Mouse (Mus musculus) erythroblast, adult 5-6 weeks (primary cell): ENCODE measurements around the gene Gm5788. TPM values are rescaled to one million over a fixed set of nuclear protein-coding genes. Genes with fewer than 3 reads are reported as not detected.
"Not testable (repeated sequence)": the region's sequence is repeated elsewhere in the genome, so short reads cannot be mapped to it uniquely, and the experiment has no call there.

ENCODE experiments used
- ATAC-seq: replicated peaks from 2 replicates; pipeline ENCODE4 v1.8.0; 2016; ENCODE audit warnings: moderate number of reproducible peaks, mild to moderate bottlenecking, moderate TSS enrichment, inconsistent platforms; ENCODE audit not compliant: poor library complexity, low FRiP score, severe bottlenecking
- total RNA-seq, 2 experiments: library from RNA; stranded (forward) in 1 of 2; stranded (reverse) in 1 of 2; fragments of 150-400 nt in 1 of 2; fragments of 200-764, 138-1000 nt in 1 of 2; gene quantifications; 2 replicates each; pipeline versions ENCODE4 v1.2.3 to v1.2.4; 2015 to 2017; ENCODE audit warnings: low replicate concordance in 2 of 2

The Gm5788 gene
- total RNA-seq (2015; ENCODE audit: low replicate concordance) (not detected in 2 replicates), total RNA-seq (2017; ENCODE audit: low replicate concordance) (not detected in 2 replicates)

- ATAC-seq, result not testable (repeated sequence)
These were observed at the start of gene Gm5788 for GRCm38 (mm10) chr12:87494421-87494820. Gene Gm5788 (plus strand): TSS chr12:87494721.

DNA sequence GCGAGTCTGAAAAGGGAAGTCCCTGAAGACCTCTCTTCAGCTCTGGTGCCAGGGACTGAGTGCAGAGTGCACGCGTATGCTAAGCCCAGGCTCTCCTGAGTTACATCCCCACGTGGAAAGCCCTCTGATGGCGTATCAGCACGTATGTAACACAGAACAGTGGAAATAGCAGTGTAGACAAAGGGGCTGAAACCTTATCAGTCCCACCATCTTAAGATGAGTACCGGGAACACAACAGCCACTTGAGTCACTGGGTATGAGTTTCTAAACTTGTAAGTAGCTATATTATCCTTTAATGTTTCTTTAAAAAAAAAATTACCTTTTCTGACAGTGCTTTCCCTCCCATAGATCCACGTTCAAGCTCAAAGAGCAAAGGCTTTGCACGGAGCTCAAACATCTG lies 45.1 kb upstream of the Gm5788 start:
- no peak for ATAC-seq

DNA sequence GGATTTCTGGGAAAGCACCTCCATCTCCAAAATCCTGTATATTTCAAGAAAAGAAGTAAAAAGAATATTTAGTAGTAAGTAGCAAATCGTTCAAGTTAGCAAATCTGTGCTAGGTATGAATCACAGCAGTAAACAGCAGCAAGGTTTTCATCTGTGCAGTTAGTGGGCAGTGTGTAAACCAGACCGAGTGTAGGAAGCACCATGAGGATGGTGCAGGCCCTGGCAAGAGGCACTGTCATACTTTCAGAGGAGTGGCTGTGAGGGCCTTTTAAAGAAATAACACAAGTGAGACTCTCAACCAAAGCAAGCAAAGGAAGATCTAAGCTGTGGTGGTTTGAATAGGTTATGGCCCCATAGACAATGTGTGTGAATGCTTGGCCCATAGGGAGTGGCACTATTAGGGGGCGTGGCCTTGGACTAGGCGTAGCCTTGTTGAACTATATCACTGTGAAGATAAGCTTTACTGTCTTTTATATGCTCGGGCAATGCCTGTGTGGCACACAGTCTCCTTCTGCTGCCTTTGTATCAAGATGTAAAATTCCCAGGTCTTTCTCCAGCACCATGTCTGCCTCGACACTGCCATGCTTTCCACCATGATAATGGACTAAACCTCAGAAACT lies 29.7 kb upstream of the Gm5788 start:
- no peak for ATAC-seq

- no peak for ATAC-seq
These were observed 24.0 kb upstream of the Gm5788 start for GRCm38 (mm10) chr12:87470263-87471136.

DNA sequence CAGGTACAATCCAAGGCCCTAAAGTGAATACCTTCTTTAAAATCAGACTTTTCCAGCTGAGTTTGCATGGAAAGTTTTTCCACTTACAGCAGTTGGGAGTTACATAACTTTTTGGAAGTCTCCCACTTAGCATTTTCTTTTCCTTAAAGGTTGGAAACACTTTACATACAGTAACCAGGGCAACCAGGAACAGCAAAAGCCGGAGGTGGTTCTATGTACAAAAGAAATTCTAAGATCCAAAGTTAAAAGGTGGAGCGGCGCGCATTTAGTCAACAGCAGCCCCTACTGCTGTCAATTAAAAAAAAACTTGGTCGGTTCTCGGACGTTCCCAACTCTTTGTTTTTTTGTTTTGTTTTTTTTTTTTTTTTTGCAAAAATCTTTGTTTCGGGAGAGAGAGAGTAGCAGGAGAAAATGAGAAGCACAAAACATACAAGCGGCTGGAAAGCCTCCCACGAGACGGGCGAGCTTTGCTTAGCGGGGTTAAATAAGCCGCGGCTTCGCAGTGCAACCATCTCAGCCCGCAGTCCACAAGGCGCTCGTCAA lies 23.0 kb upstream of the Gm5788 start:
- no peak; the same call in 1 of the 2 replicates for ATAC-seq

DNA sequence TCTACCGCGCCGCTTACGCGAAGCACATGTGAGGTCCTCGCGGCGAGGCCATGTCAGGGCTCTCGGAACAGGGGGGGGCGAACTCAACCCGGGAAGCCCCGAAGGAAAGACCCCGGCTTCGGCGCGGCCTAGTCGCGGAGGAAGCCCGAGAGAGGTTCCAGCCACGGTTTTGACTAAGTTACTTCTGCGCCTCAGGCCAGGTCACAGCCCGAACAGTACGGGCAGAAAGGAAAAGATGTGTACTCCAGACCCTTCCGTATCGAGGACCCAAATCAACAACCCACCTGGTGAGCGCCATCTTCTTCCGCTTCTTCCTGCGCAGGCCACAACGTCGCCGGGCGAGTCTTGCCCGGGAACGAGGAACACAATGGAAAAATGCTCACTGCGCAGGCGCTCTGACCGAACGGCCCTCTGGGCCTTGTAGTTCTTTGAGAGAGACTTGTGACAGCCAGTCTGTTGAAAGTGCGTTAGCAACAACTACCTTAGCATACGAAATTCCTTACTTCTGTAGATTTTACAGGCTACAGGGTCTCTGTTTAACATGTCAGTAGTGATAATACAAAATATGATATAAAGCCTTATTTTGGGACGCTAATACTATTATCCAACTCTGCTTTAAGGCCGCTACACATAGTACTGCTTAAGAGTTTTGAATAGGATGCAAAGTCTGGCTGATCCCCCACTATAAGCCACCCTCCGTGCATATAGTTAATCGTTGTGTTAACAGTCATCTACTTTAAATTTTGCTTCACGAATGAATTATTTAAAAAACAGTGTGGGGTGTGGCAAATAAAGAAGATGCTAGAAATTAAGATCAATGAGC lies 22.3 kb upstream of the Gm5788 start, which contains the start of gene Snw1:
Gene Snw1 (minus strand): TSS at position 311 of the 823 bp plus-strand sequence.
- ATAC-seq, result peak; percentile 96

DNA sequence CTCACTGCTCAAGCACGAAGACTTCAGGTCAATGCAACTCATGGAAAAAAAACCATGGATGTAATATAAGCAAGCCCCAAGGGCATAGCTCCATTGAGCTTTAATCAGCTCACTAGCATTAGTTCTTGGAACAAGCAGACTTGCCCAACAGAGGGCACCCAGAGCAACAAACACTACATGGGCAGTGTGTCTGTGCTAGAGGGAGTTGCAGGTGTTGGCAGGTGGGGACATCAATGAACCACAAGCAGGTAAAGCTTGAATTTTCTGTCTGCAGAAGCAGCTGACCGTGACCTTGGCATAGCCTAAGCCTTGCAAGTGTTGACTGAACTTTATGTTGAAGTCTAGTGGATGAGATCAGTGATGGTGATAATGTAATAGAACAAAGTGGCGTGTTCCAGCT lies 19.8 kb upstream of the Gm5788 start:
- no peak for ATAC-seq

DNA sequence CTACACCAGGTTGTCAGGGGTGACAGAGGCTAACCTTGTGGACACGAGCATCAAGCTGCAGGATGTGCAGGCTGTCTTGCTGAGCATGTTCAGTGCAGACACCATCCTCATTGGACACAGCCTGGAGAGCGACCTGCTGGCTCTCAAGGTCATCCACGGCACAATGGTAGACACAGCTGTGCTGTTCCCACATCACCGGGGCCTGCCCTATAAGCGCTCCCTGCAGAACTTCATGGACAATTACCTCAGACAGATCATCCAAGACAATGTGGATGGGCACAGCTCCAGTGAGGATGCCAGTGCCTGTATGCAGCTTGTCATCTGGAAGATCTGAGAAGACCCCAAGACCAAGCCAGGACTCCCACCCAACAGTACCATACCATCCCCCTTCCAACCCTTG lies 12.0 kb upstream of the Gm5788 start:
- not testable (repeated sequence) for ATAC-seq

DNA sequence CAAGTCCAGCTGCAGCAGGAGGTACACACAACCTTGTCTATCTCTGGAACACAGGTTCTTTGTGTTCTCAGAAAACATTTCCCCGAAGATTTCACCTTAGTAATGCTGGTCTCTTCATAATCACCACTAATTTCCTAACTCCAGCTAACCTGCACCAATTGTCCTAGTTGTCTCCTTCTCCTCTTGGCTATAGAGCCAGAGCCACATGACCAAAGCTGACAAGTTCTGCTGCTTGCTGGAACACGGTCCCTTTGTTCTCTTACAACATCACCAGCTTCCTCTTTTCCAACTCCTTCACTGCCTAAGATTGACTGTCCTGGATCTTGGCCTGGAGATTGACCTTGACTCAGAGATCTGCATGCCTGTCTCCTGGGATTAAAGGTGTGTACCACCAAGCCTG lies 5.8 kb upstream of the Gm5788 start:
- ATAC-seq, result not testable (repeated sequence)

DNA sequence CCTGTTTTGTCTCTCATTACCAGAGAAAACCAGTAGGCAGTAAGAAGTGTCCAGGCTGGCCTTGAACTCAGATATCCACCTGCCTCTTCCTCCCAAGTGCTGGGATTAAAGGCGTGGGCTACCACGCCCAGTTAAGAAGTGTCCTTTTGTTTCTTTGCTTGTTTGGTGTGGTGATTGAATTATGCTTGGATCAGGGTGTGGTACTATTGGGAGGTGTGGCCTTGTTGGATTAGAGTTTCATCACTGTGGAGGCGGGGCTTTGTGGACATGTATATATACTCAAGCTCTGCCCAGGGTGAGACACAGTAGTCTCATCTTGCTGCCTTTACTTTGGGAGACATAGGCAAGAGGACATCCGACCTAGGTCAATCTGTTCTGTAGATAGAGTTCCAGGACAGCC lies 19.5 kb downstream of the Gm5788 start, which contains the start of gene Gm8300:
Gene Gm8300 (plus strand): TSS at position 301 of the 400 bp plus-strand sequence.
- ATAC-seq, result not testable (repeated sequence)

DNA sequence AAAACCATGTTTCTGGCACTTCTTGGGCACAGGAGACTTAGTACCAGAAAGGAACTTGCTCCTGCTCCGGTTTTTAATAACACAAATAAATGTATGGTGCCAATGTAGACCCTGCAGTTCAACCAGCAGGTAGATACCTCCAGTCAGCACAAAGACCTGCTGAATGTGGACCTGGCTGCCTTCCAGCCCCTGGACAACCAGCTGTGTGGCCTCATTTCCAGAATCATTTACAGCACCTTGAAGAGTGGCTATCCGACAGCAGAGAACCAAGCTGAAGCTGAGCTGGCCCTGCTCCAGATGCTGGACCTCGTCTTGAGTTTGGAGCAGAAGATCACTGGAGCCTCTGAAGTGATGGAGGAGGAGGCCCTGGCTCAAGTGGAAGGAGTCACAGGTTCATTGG lies 25.1 kb downstream of the Gm5788 start:
- not testable (repeated sequence) for ATAC-seq

DNA sequence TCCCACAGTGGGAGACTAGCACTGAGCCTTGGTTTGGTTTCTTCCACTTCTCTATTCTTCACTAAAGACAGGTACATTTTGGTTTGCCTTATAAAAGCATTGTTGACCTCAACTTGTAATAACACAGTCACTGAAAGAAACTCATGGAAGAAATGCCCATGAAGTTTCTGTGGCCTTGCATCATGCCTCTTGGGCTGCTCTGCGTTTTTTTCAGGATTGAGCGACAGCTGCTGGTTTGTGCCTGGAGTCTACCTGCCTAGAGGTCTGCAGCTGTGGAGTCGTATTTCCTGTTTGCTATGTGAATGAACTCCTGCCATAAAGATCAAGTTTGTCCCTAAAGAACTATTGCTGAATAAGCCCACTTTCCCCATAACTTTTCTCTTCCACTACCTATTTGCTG lies 49.4 kb downstream of the Gm5788 start:
- no peak for ATAC-seq

Other genes with a start within 250 kb of the Gm5788 start
- gene Vipas39, start 228.5 kb upstream of the Gm5788 start, total RNA-seq (2015; ENCODE audit: low replicate concordance), result 5.9 and 16.7 TPM in 2 replicates
- 5.9 and 6.6 TPM in 2 replicates for gene Vipas39, start 228.5 kb upstream of the Gm5788 start, total RNA-seq (2017; ENCODE audit: low replicate concordance)
- gene Ahsa1, start 228.2 kb upstream of the Gm5788 start, total RNA-seq (2015; ENCODE audit: low replicate concordance), result 17.9 and 19.2 TPM in 2 replicates
- gene Ahsa1, start 228.2 kb upstream of the Gm5788 start, total RNA-seq (2017; ENCODE audit: low replicate concordance), result 53.0 and 74.6 TPM in 2 replicates
- not detected in 2 replicates for gene Ism2, start 195.0 kb upstream of the Gm5788 start, total RNA-seq (2015; ENCODE audit: low replicate concordance)
- not detected in 2 replicates for gene Ism2, start 195.0 kb upstream of the Gm5788 start, total RNA-seq (2017; ENCODE audit: low replicate concordance)
- gene Sptlc2, start 106.4 kb upstream of the Gm5788 start, total RNA-seq (2015; ENCODE audit: low replicate concordance), result 43.7 and 57.3 TPM in 2 replicates
- gene Sptlc2, start 106.4 kb upstream of the Gm5788 start, total RNA-seq (2017; ENCODE audit: low replicate concordance), result 33.7 and 61.5 TPM in 2 replicates
- 15.5 and 27.3 TPM in 2 replicates for gene Slirp, start 50.8 kb upstream of the Gm5788 start, total RNA-seq (2015; ENCODE audit: low replicate concordance)
- gene Slirp, start 50.8 kb upstream of the Gm5788 start, total RNA-seq (2017; ENCODE audit: low replicate concordance), result 0.85 and 21.6 TPM in 2 replicates
- gene Alkbh1, start 50.7 kb upstream of the Gm5788 start, total RNA-seq (2015; ENCODE audit: low replicate concordance), result 6.1 and 7.5 TPM in 2 replicates
- 9.8 and 15.7 TPM in 2 replicates for gene Alkbh1, start 50.7 kb upstream of the Gm5788 start, total RNA-seq (2017; ENCODE audit: low replicate concordance)
- 12.1 and 13.8 TPM in 2 replicates for gene Snw1, start 22.4 kb upstream of the Gm5788 start, total RNA-seq (2015; ENCODE audit: low replicate concordance)
- 36.2 and 38.6 TPM in 2 replicates for gene Snw1, start 22.4 kb upstream of the Gm5788 start, total RNA-seq (2017; ENCODE audit: low replicate concordance)
- not detected in 2 replicates for gene Gm8300, start 19.6 kb downstream of the Gm5788 start, total RNA-seq (2015; ENCODE audit: low replicate concordance)
- gene Gm8300, start 19.6 kb downstream of the Gm5788 start, total RNA-seq (2017; ENCODE audit: low replicate concordance), result not detected in 2 replicates
- not detected in 2 replicates for gene Oog1, start 108.0 kb downstream of the Gm5788 start, total RNA-seq (2015; ENCODE audit: low replicate concordance)
- gene Oog1, start 108.0 kb downstream of the Gm5788 start, total RNA-seq (2017; ENCODE audit: low replicate concordance), result not detected in 2 replicates
- not detected in 2 replicates for gene Gm4027, start 124.1 kb downstream of the Gm5788 start, total RNA-seq (2015; ENCODE audit: low replicate concordance)
- gene Gm4027, start 124.1 kb downstream of the Gm5788 start, total RNA-seq (2017; ENCODE audit: low replicate concordance), result not detected in 2 replicates
- not detected in 2 replicates for gene Gm16381, start 149.9 kb downstream of the Gm5788 start, total RNA-seq (2015; ENCODE audit: low replicate concordance)
- gene Gm16381, start 149.9 kb downstream of the Gm5788 start, total RNA-seq (2017; ENCODE audit: low replicate concordance), result not detected in 2 replicates